In genomic region chr1:63178308-63178707, GRCm38 (mm10) we compare ENCODE assay signal across 8 mouse cellular contexts. TPM values are rescaled to one million over a fixed set of nuclear protein-coding genes. Genes with fewer than 3 reads are reported as not detected.
DNase-seq lines count a peak whose midpoint lies in the region; ATAC-seq and TF ChIP-seq lines count a peak whose summit lies in the region.

No protein-coding gene starts in this region.

- peak overlapping the region; percentile 66 for H3K4me2 ChIP-seq in kidney, embryonic 14.5 days (replicated peaks; ENCODE audit: low read depth, low read length)
- peak overlapping the region; percentile 88 for H3K4me2 ChIP-seq in intestine, postnatal 0 days (replicated peaks; ENCODE audit: low read depth)
- peak overlapping the region; percentile 80 for H3K4me2 ChIP-seq in neural tube, embryonic 12.5 days (replicated peaks)

- peaks cover 41% of the 10 kb centered on the region for H3K36me3 ChIP-seq in kidney, embryonic 14.5 days (ENCODE audit: control insufficient read depth, insufficient read depth, low read length)
- H3K36me3 ChIP-seq in intestine, postnatal 0 days (ENCODE audit: control insufficient read depth, insufficient read depth), result peaks cover 7% of the 10 kb centered on the region
- peaks cover 20% of the 10 kb centered on the region for H3K36me3 ChIP-seq in neural tube, embryonic 12.5 days

- TF ChIP-seq POLR2A in bone marrow macrophage, adult 2 months (IDR thresholded peaks at IDR 0.05; ENCODE audit: borderline replicate concordance, low read depth, low read length), result no peak

- H3K9me3 ChIP-seq in kidney, embryonic 14.5 days (ENCODE audit: control insufficient read depth, low read length), result no peaks in the 10 kb centered on the region
- no peaks in the 10 kb centered on the region for H3K9me3 ChIP-seq in intestine, postnatal 0 days (ENCODE audit: control insufficient read depth)
- no peaks in the 10 kb centered on the region for H3K9me3 ChIP-seq in neural tube, embryonic 12.5 days

- WGBS in kidney, embryonic 14.5 days, result 74% methylated on average over 3 of the region's 3 CpGs
- 63% methylated on average over 3 of the region's 3 CpGs for WGBS in intestine, postnatal 0 days
- WGBS in neural tube, embryonic 12.5 days, result 80% methylated on average over 3 of the region's 3 CpGs

- peak overlapping the region; percentile 93; the same call in 1 of the 2 replicates for H3K9ac ChIP-seq in kidney, embryonic 14.5 days (ENCODE audit: low read depth, low read length)
- H3K9ac ChIP-seq in intestine, postnatal 0 days (ENCODE audit: low read depth, low read length), result no peak overlapping the region
- H3K9ac ChIP-seq in neural tube, embryonic 12.5 days, result no peak overlapping the region

- H3K4me1 ChIP-seq in kidney, embryonic 14.5 days (ENCODE audit: control insufficient read depth, insufficient read depth, low read length), result peaks cover 16% of the 10 kb centered on the region
- H3K4me1 ChIP-seq in bone marrow macrophage, adult 2 months (ENCODE audit: control insufficient read depth, insufficient read depth, low read length), result peaks cover 12% of the 10 kb centered on the region
- 0 out of 2 replicates have a peak, but pooled peaks cover 7% of the 10 kb centered on the region for H3K4me1 ChIP-seq in intestine, postnatal 0 days (replicated peaks; ENCODE audit: control insufficient read depth, insufficient read depth, low read length)
- peaks cover 25% of the 10 kb centered on the region for H3K4me1 ChIP-seq in neural tube, embryonic 12.5 days

- no peak for DNase-seq in kidney, postnatal 36 days
- no peak for DNase-seq in layer of hippocampus, adult 11-12 months (ENCODE audit: low spot score)
- DNase-seq in cerebellum, postnatal 25 days, result no peak

- no peak for ATAC-seq in kidney, embryonic 14.5 days (ENCODE audit: low FRiP score, low TSS enrichment)
- no peak for ATAC-seq in intestine, postnatal 0 days
- ATAC-seq in neural tube, embryonic 12.5 days (ENCODE audit: low FRiP score, low read depth), result no peak
- ATAC-seq in activated CD4-positive, CD25-positive, alpha-beta regulatory T cell, adult 4 months, result no peak

- no peak for TF ChIP-seq CTCF in bone marrow macrophage, adult 2 months (IDR thresholded peaks at IDR 0.05; ENCODE audit: low read depth, low read length)
- no peak for TF ChIP-seq CTCF in intestine, postnatal 0 days (IDR thresholded peaks at IDR 0.05; ENCODE audit: low read depth)

- no peak overlapping the region for H3K27ac ChIP-seq in kidney, embryonic 14.5 days (ENCODE audit: low read depth, low read length)
- H3K27ac ChIP-seq in bone marrow macrophage, adult 2 months (ENCODE audit: insufficient read depth, low read depth, low read length), result peak overlapping the region; percentile 62; the same call in 1 of the 2 replicates
- no peak overlapping the region for H3K27ac ChIP-seq in intestine, postnatal 0 days (ENCODE audit: low read depth, low read length)
- H3K27ac ChIP-seq in neural tube, embryonic 12.5 days, result no peak overlapping the region

- H3K27me3 ChIP-seq in kidney, embryonic 14.5 days (ENCODE audit: control insufficient read depth, insufficient read depth, low read length), result no peaks in the 10 kb centered on the region
- no peaks in the 10 kb centered on the region for H3K27me3 ChIP-seq in intestine, postnatal 0 days (replicated peaks; ENCODE audit: control insufficient read depth, insufficient read depth, low read length)
- no peaks in the 10 kb centered on the region for H3K27me3 ChIP-seq in neural tube, embryonic 12.5 days (replicated peaks)

- H3K4me3 ChIP-seq in kidney, embryonic 14.5 days (ENCODE audit: low read length), result peak overlapping the region; percentile 97
- H3K4me3 ChIP-seq in bone marrow macrophage, adult 2 months (ENCODE audit: insufficient read depth, low read length), result peak overlapping the region; percentile 86; the same call in 1 of the 2 replicates
- H3K4me3 ChIP-seq in intestine, postnatal 0 days (ENCODE audit: low read depth, low read length), result no peak overlapping the region
- peak overlapping the region; percentile 87; the same call in 1 of the 2 replicates for H3K4me3 ChIP-seq in neural tube, embryonic 12.5 days

RNA-seq across cellular contexts. Expression of gene Ndufs1, which starts 1.7 kb away (rescaled TPM):
- polyA plus RNA-seq in kidney, embryonic 14.5 days (2014; fragmentation: Nextera tagmentation; extraction: Ambion mirVana), result 113 and 147 TPM in 2 replicates
- 74.1 and 82.9 TPM in 2 replicates for polyA plus RNA-seq in bone marrow macrophage, adult 2 months (2012; ENCODE audit: insufficient read depth, insufficient read length, missing spikeins)
- polyA plus RNA-seq in intestine, postnatal 0 days (2015; fragmentation: Nextera tagmentation; extraction: Ambion mirVana), result 124 and 129 TPM in 2 replicates
- polyA plus RNA-seq in neural tube, embryonic 12.5 days (2016; fragmentation: Nextera tagmentation; extraction: Ambion mirVana), result 134 and 147 TPM in 2 replicates
- 100 to 1,000 TPM; 105 to 118 TPM for polyA plus RNA-seq in activated CD4-positive, CD25-positive, alpha-beta regulatory T cell, adult 4 months (2017; shearing (Covaris generic))

RNA-seq across cellular contexts. Expression of gene Eef1b2, which starts 1.7 kb away (rescaled TPM):
- polyA plus RNA-seq in kidney, embryonic 14.5 days (2014; fragmentation: Nextera tagmentation; extraction: Ambion mirVana), result 691 and 852 TPM in 2 replicates
- polyA plus RNA-seq in bone marrow macrophage, adult 2 months (2012; ENCODE audit: insufficient read depth, insufficient read length, missing spikeins), result 949 and 998 TPM in 2 replicates
- 316 and 324 TPM in 2 replicates for polyA plus RNA-seq in intestine, postnatal 0 days (2015; fragmentation: Nextera tagmentation; extraction: Ambion mirVana)
- polyA plus RNA-seq in neural tube, embryonic 12.5 days (2016; fragmentation: Nextera tagmentation; extraction: Ambion mirVana), result 397 and 398 TPM in 2 replicates
- polyA plus RNA-seq in activated CD4-positive, CD25-positive, alpha-beta regulatory T cell, adult 4 months (2017; shearing (Covaris generic)), result 1,000 to 10,000 TPM; 1,216 to 1,318 TPM

RNA-seq across cellular contexts. Expression of gene Gpr1, which starts 36.0 kb away (rescaled TPM):
- polyA plus RNA-seq in kidney, embryonic 14.5 days (2014; fragmentation: Nextera tagmentation; extraction: Ambion mirVana), result 0.10 and 0.28 TPM in 2 replicates
- polyA plus RNA-seq in bone marrow macrophage, adult 2 months (2012; ENCODE audit: insufficient read depth, insufficient read length, missing spikeins), result not detected in 2 replicates
- 0.08 TPM in 2 replicates for polyA plus RNA-seq in intestine, postnatal 0 days (2015; fragmentation: Nextera tagmentation; extraction: Ambion mirVana)
- polyA plus RNA-seq in neural tube, embryonic 12.5 days (2016; fragmentation: Nextera tagmentation; extraction: Ambion mirVana), result 0.35 and 0.42 TPM in 2 replicates
- under 1 TPM in 1 of 2 experiments, not detected in 1; 0.46 TPM for polyA plus RNA-seq in activated CD4-positive, CD25-positive, alpha-beta regulatory T cell, adult 4 months (2017; shearing (Covaris generic))
